Mouse (Mus musculus): ENCODE data around the gene Golga4. TPM values are rescaled to one million over a fixed set of nuclear protein-coding genes. Genes with fewer than 3 reads are reported as not detected.

Golga4 gene
- polyA plus RNA-seq, 1 experiment from 2014 or later: 42.9 TPM

GRCm38 (mm10) chr9:118541851-118542250, 35.8 kb downstream of the Golga4 start:
- no peaks in the 10 kb centered on the region for H3K9me3 ChIP-seq (ENCODE audit: control insufficient read depth, low read length)
- 94% methylated on average over 8 of the region's 8 CpGs for WGBS
- no peak overlapping the region for H3K27ac ChIP-seq (ENCODE audit: low read depth, low read length)
- H3K27me3 ChIP-seq (replicated peaks; ENCODE audit: control insufficient read depth, insufficient read depth, low read length): no peaks in the 10 kb centered on the region
- no peak for ATAC-seq (replicated peaks; ENCODE audit: low FRiP score)
- no peak overlapping the region for H3K4me3 ChIP-seq (ENCODE audit: low read depth, low read length)
- DNase-seq (ENCODE audit: low spot score): no peak
- H3K9ac ChIP-seq (ENCODE audit: low read depth, low read length): no peak overlapping the region
- H3K4me1 ChIP-seq (replicated peaks; ENCODE audit: control insufficient read depth, insufficient read depth, low read length): 0 out of 2 replicates have a peak, but pooled peaks cover under 1% of the 10 kb centered on the region
- no peak overlapping the region for H3K4me2 ChIP-seq
- H3K36me3 ChIP-seq (ENCODE audit: control insufficient read depth, insufficient read depth, low read length): peaks cover 16% of the 10 kb centered on the region

- H3K36me3 ChIP-seq (ENCODE audit: control insufficient read depth, insufficient read depth, low read length): peaks cover 14% of the 10 kb centered on the region
- 86% methylated on average over 6 of the region's 6 CpGs for WGBS
- ATAC-seq (replicated peaks; ENCODE audit: low FRiP score) (no peak), DNase-seq (ENCODE audit: low spot score) (no peak)
- H3K4me1 ChIP-seq (replicated peaks; ENCODE audit: control insufficient read depth, insufficient read depth, low read length): no peaks in the 10 kb centered on the region
- no peak overlapping the region for H3K9ac ChIP-seq (ENCODE audit: low read depth, low read length)
- no peak overlapping the region for H3K27ac ChIP-seq (ENCODE audit: low read depth, low read length)
- H3K9me3 ChIP-seq (ENCODE audit: control insufficient read depth, low read length): no peaks in the 10 kb centered on the region
- H3K27me3 ChIP-seq (replicated peaks; ENCODE audit: control insufficient read depth, insufficient read depth, low read length): no peaks in the 10 kb centered on the region
- H3K4me2 ChIP-seq: no peak overlapping the region
- H3K4me3 ChIP-seq (ENCODE audit: low read depth, low read length): no peak overlapping the region
These were observed 39.1 kb downstream of the Golga4 start for GRCm38 (mm10) chr9:118545146-118545545.

- Histone ChIP-seq H3K9ac (ENCODE audit: low read depth, low read length) (no peak overlapping the region), H3K27me3 (replicated peaks; ENCODE audit: control insufficient read depth, insufficient read depth, low read length) (no peaks in the 10 kb centered on the region), H3K36me3 (ENCODE audit: control insufficient read depth, insufficient read depth, low read length) (peaks cover 21% of the 10 kb centered on the region), H3K4me1 (replicated peaks; ENCODE audit: control insufficient read depth, insufficient read depth, low read length) (no peaks in the 10 kb centered on the region), H3K4me3 (ENCODE audit: low read depth, low read length) (no peak overlapping the region), H3K4me2 (no peak overlapping the region), H3K27ac (ENCODE audit: low read depth, low read length) (no peak overlapping the region), H3K9me3 (ENCODE audit: control insufficient read depth, low read length) (no peaks in the 10 kb centered on the region)
- 94% methylated on average over 12 of the region's 12 CpGs for WGBS
- DNase-seq (ENCODE audit: low spot score) (no peak), ATAC-seq (replicated peaks; ENCODE audit: low FRiP score) (no peak)
These were observed 42.6 kb downstream of the Golga4 start for GRCm38 (mm10) chr9:118548651-118549050.

GRCm38 (mm10) chr9:118556951-118557780, 51.1 kb downstream of the Golga4 start:
- peaks cover 49% of the 10 kb centered on the region for H3K36me3 ChIP-seq (ENCODE audit: control insufficient read depth, insufficient read depth, low read length)
- no peaks in the 10 kb centered on the region for H3K27me3 ChIP-seq (replicated peaks; ENCODE audit: control insufficient read depth, insufficient read depth, low read length)
- H3K4me2 ChIP-seq: no peak overlapping the region
- ATAC-seq (replicated peaks; ENCODE audit: low FRiP score) (no peak), DNase-seq (ENCODE audit: low spot score) (no peak)
- WGBS: 90% methylated on average over 24 of the region's 24 CpGs
- no peak overlapping the region for H3K4me3 ChIP-seq (ENCODE audit: low read depth, low read length)
- no peaks in the 10 kb centered on the region for H3K4me1 ChIP-seq (replicated peaks; ENCODE audit: control insufficient read depth, insufficient read depth, low read length)
- no peak overlapping the region for H3K9ac ChIP-seq (ENCODE audit: low read depth, low read length)
- H3K27ac ChIP-seq (ENCODE audit: low read depth, low read length): no peak overlapping the region
- no peaks in the 10 kb centered on the region for H3K9me3 ChIP-seq (ENCODE audit: control insufficient read depth, low read length)

- H3K27ac ChIP-seq (ENCODE audit: low read depth, low read length): no peak overlapping the region
- no peak for ATAC-seq (replicated peaks; ENCODE audit: low FRiP score)
- no peaks in the 10 kb centered on the region for H3K9me3 ChIP-seq (ENCODE audit: control insufficient read depth, low read length)
- H3K9ac ChIP-seq (ENCODE audit: low read depth, low read length): no peak overlapping the region
- WGBS: 93% methylated on average over 11 of the region's 11 CpGs
- H3K36me3 ChIP-seq (ENCODE audit: control insufficient read depth, insufficient read depth, low read length): peaks cover 42% of the 10 kb centered on the region
- no peaks in the 10 kb centered on the region for H3K27me3 ChIP-seq (replicated peaks; ENCODE audit: control insufficient read depth, insufficient read depth, low read length)
- H3K4me3 ChIP-seq (ENCODE audit: low read depth, low read length): no peak overlapping the region
- no peak overlapping the region for H3K4me2 ChIP-seq
- no peak for DNase-seq (ENCODE audit: low spot score)
- H3K4me1 ChIP-seq (replicated peaks; ENCODE audit: control insufficient read depth, insufficient read depth, low read length): no peaks in the 10 kb centered on the region
These were observed 57.3 kb downstream of the Golga4 start for GRCm38 (mm10) chr9:118563356-118563755.

GRCm38 (mm10) chr9:118563866-118564265, 57.8 kb downstream of the Golga4 start:
- DNase-seq (ENCODE audit: low spot score) (no peak), ATAC-seq (replicated peaks; ENCODE audit: low FRiP score) (no peak)
- Histone ChIP-seq H3K4me3 (ENCODE audit: low read depth, low read length) (no peak overlapping the region), H3K27me3 (replicated peaks; ENCODE audit: control insufficient read depth, insufficient read depth, low read length) (no peaks in the 10 kb centered on the region), H3K27ac (ENCODE audit: low read depth, low read length) (no peak overlapping the region), H3K9ac (ENCODE audit: low read depth, low read length) (no peak overlapping the region), H3K4me1 (replicated peaks; ENCODE audit: control insufficient read depth, insufficient read depth, low read length) (no peaks in the 10 kb centered on the region), H3K36me3 (ENCODE audit: control insufficient read depth, insufficient read depth, low read length) (peaks cover 37% of the 10 kb centered on the region), H3K4me2 (no peak overlapping the region), H3K9me3 (ENCODE audit: control insufficient read depth, low read length) (no peaks in the 10 kb centered on the region)
- 91% methylated on average over 7 of the region's 7 CpGs for WGBS

GRCm38 (mm10) chr9:118564696-118565095, 58.6 kb downstream of the Golga4 start:
- Histone ChIP-seq H3K4me2 (no peak overlapping the region), H3K4me1 (replicated peaks; ENCODE audit: control insufficient read depth, insufficient read depth, low read length) (no peaks in the 10 kb centered on the region), H3K9me3 (ENCODE audit: control insufficient read depth, low read length) (no peaks in the 10 kb centered on the region), H3K27me3 (replicated peaks; ENCODE audit: control insufficient read depth, insufficient read depth, low read length) (no peaks in the 10 kb centered on the region), H3K4me3 (ENCODE audit: low read depth, low read length) (no peak overlapping the region), H3K36me3 (ENCODE audit: control insufficient read depth, insufficient read depth, low read length) (peaks cover 29% of the 10 kb centered on the region), H3K9ac (ENCODE audit: low read depth, low read length) (no peak overlapping the region), H3K27ac (ENCODE audit: low read depth, low read length) (no peak overlapping the region)
- DNase-seq (ENCODE audit: low spot score): no peak
- 92% methylated on average over 16 of the region's 16 CpGs for WGBS
- no peak for ATAC-seq (replicated peaks; ENCODE audit: low FRiP score)

- Histone ChIP-seq H3K9me3 (ENCODE audit: control insufficient read depth, low read length) (no peaks in the 10 kb centered on the region), H3K36me3 (ENCODE audit: control insufficient read depth, insufficient read depth, low read length) (peaks cover 24% of the 10 kb centered on the region), H3K4me2 (no peak overlapping the region), H3K27ac (ENCODE audit: low read depth, low read length) (no peak overlapping the region), H3K27me3 (replicated peaks; ENCODE audit: control insufficient read depth, insufficient read depth, low read length) (no peaks in the 10 kb centered on the region), H3K9ac (ENCODE audit: low read depth, low read length) (no peak overlapping the region), H3K4me3 (ENCODE audit: low read depth, low read length) (no peak overlapping the region), H3K4me1 (replicated peaks; ENCODE audit: control insufficient read depth, insufficient read depth, low read length) (no peaks in the 10 kb centered on the region)
- no peak for DNase-seq (ENCODE audit: low spot score)
- no peak for ATAC-seq (replicated peaks; ENCODE audit: low FRiP score)
- 94% methylated on average over 6 of the region's 6 CpGs for WGBS
These were observed 63.3 kb downstream of the Golga4 start for GRCm38 (mm10) chr9:118569328-118569727.

- Histone ChIP-seq H3K4me2 (no peak overlapping the region), H3K27ac (ENCODE audit: low read depth, low read length) (no peak overlapping the region), H3K4me1 (replicated peaks; ENCODE audit: control insufficient read depth, insufficient read depth, low read length) (no peaks in the 10 kb centered on the region), H3K27me3 (replicated peaks; ENCODE audit: control insufficient read depth, insufficient read depth, low read length) (no peaks in the 10 kb centered on the region), H3K9ac (ENCODE audit: low read depth, low read length) (no peak overlapping the region), H3K9me3 (ENCODE audit: control insufficient read depth, low read length) (no peaks in the 10 kb centered on the region), H3K36me3 (ENCODE audit: control insufficient read depth, insufficient read depth, low read length) (peaks cover 25% of the 10 kb centered on the region), H3K4me3 (ENCODE audit: low read depth, low read length) (no peak overlapping the region)
- DNase-seq (ENCODE audit: low spot score) (no peak), ATAC-seq (replicated peaks; ENCODE audit: low FRiP score) (no peak)
- 78% methylated on average over 4 of the region's 4 CpGs for WGBS
These were observed 64.8 kb downstream of the Golga4 start for GRCm38 (mm10) chr9:118570865-118571264.

All from liver, embryonic 11.5 days (tissue).